ENCODE assay signal across 15 mouse cellular contexts in genomic region chr9:85872908-85873307, GRCm38 (mm10).
DNase-seq lines count a peak whose midpoint lies in the region.
"Had no signal": no experiment of that assay in that cellular context is flagged by ENCODE, and none has a peak within 500 bp of the region (broad histone marks: within the 10 kb centered on the region; RNA-seq: fewer than 3 reads in every experiment).

No protein-coding gene starts in this region.

- peak; percentile 8 for DNase-seq in kidney, adult 9 months
- no peak for DNase-seq in kidney, adult 8-10 months
- DNase-seq in 3T3-L1 (ENCODE audit: low read depth, low spot score) (peak; percentile 39), 416B (ENCODE audit: low read depth) (peak; percentile 27), ZHBTc4 (ENCODE audit: low read depth, low spot score) (peak; percentile 21), liver (no peak)
- DNase-seq in testis, postnatal 14 days (ENCODE audit: low spot score) = no peak
- DNase-seq: adrenal gland, postnatal 25 days; cerebellum, adult 11-12 months; cerebellum, postnatal 25 days; gastrocnemius, postnatal 36 days; kidney, adult 18-20 months; kidney, postnatal 36 days; right cerebral cortex, postnatal 14 days; spleen, adult 18-20 months had no signal

Comparison
In these comparisons a context has a peak if more than half of its experiments do, and no peak if none do; other contexts are left out.
1. DNase-seq: peak in kidney, adult 9 months (single experiment), 3T3-L1 (single experiment), 416B (single experiment) and ZHBTc4 (single experiment); none in kidney, adult 8-10 months (0 of 2), testis, postnatal 14 days (single experiment) and liver (single experiment).